40 mouse cellular contexts compared by ENCODE assay signal in genomic region chr15:99071988-99072387, GRCm38 (mm10). TPM values are rescaled to one million over a fixed set of nuclear protein-coding genes. Genes with fewer than 3 reads are reported as not detected.
DNase-seq lines count a peak whose midpoint lies in the region; ATAC-seq and TF ChIP-seq lines count a peak whose summit lies in the region.
"Had no signal": no experiment of that assay in that cellular context is flagged by ENCODE, and none has a peak within 500 bp of the region (broad histone marks: within the 10 kb centered on the region; RNA-seq: fewer than 3 reads in every experiment).

No protein-coding gene starts in this region.

- no peak overlapping the region for H3K4me3 ChIP-seq in intestine, postnatal 0 days (ENCODE audit: low read depth, low read length)
- no peak overlapping the region for H3K4me3 ChIP-seq in intestine, embryonic 16.5 days (ENCODE audit: low read length)
- H3K4me3 ChIP-seq in liver, postnatal 0 days (ENCODE audit: low read depth, low read length), result no peak overlapping the region
- H3K4me3 ChIP-seq in liver, embryonic 11.5 days (ENCODE audit: low read depth, low read length), result no peak overlapping the region
- H3K4me3 ChIP-seq in MEL (ENCODE audit: control insufficient read depth in 1 of 2, insufficient read depth in 1 of 2, low read depth in 2 of 2, low read length in 2 of 2), result no peak overlapping the region
- H3K4me3 ChIP-seq: erythroblast, embryonic 14.5 days; forebrain, embryonic 12.5 days; heart, embryonic 12.5 days; hindbrain, embryonic 15.5 days; intestine, embryonic 15.5 days; limb, embryonic 10.5 days; limb, embryonic 15.5 days; midbrain, embryonic 13.5 days; neural tube, embryonic 15.5 days had no signal

- H3K4me2 ChIP-seq in intestine, postnatal 0 days (replicated peaks; ENCODE audit: low read depth), result no peak overlapping the region
- no peak overlapping the region for H3K4me2 ChIP-seq in intestine, embryonic 16.5 days (ENCODE audit: low read depth, low read length)
- H3K4me2 ChIP-seq in liver, postnatal 0 days (ENCODE audit: low read depth, low read length), result no peak overlapping the region
- H3K4me2 ChIP-seq in liver, embryonic 11.5 days, result no peak overlapping the region
- H3K4me2 ChIP-seq: forebrain, embryonic 12.5 days; heart, embryonic 12.5 days; hindbrain, embryonic 15.5 days; intestine, embryonic 15.5 days; limb, embryonic 15.5 days; midbrain, embryonic 13.5 days; neural tube, embryonic 15.5 days had no signal

- peaks cover 17% of the 10 kb centered on the region for H3K79me2 ChIP-seq in MEL (ENCODE audit: control insufficient read depth, insufficient read depth, low read length, poor library complexity)

- 0 out of 2 replicates have a peak, but pooled peaks cover 6% of the 10 kb centered on the region for H3K36me3 ChIP-seq in intestine, postnatal 0 days (ENCODE audit: control insufficient read depth, insufficient read depth)
- 0 out of 2 replicates have a peak, but pooled peaks cover 4% of the 10 kb centered on the region for H3K36me3 ChIP-seq in intestine, embryonic 16.5 days (ENCODE audit: control insufficient read depth, insufficient read depth, low read length)
- H3K36me3 ChIP-seq in liver, postnatal 0 days (replicated peaks; ENCODE audit: insufficient read depth, low read length), result peaks cover under 1% of the 10 kb centered on the region; the same call in 1 of the 2 replicates
- peaks cover 3% of the 10 kb centered on the region; the same call in 1 of the 2 replicates for H3K36me3 ChIP-seq in liver, embryonic 11.5 days (ENCODE audit: control insufficient read depth, insufficient read depth, low read length)
- peaks cover 0 to 8% of the 10 kb centered on the region in 2 experiments; a peak in 3 of 4 replicates for H3K36me3 ChIP-seq in MEL (ENCODE audit: control insufficient read depth in 1 of 2, insufficient read depth in 2 of 2, low read length in 2 of 2)
- H3K36me3 ChIP-seq: heart, embryonic 12.5 days; hindbrain, embryonic 15.5 days; limb, embryonic 15.5 days; midbrain, embryonic 13.5 days; neural tube, embryonic 15.5 days had no signal

- H3K27me3 ChIP-seq in intestine, postnatal 0 days (replicated peaks; ENCODE audit: control insufficient read depth, insufficient read depth, low read length), result no peaks in the 10 kb centered on the region
- H3K27me3 ChIP-seq in intestine, embryonic 16.5 days (replicated peaks; ENCODE audit: control insufficient read depth, insufficient read depth, low read length), result no peaks in the 10 kb centered on the region
- no peaks in the 10 kb centered on the region for H3K27me3 ChIP-seq in liver, postnatal 0 days (ENCODE audit: insufficient read depth, low read length)
- H3K27me3 ChIP-seq in liver, embryonic 11.5 days (replicated peaks; ENCODE audit: control insufficient read depth, insufficient read depth, low read length), result 0 out of 2 replicates have a peak, but pooled peaks cover 4% of the 10 kb centered on the region
- peaks cover 1 to 5% of the 10 kb centered on the region in 2 experiments; a peak in 2 of 4 replicates for H3K27me3 ChIP-seq in MEL (ENCODE audit: control insufficient read depth in 1 of 2, insufficient read depth in 2 of 2, low read length in 2 of 2)
- H3K27me3 ChIP-seq: hindbrain, embryonic 15.5 days; intestine, embryonic 15.5 days; limb, embryonic 15.5 days; midbrain, embryonic 13.5 days; Patski had no signal

- peaks cover 5% of the 10 kb centered on the region; the same call in 1 of the 2 replicates for H3K4me1 ChIP-seq in intestine, postnatal 0 days (replicated peaks; ENCODE audit: control insufficient read depth, insufficient read depth, low read length)
- peaks cover 15% of the 10 kb centered on the region for H3K4me1 ChIP-seq in intestine, embryonic 16.5 days (ENCODE audit: control insufficient read depth, insufficient read depth, low read length)
- peaks cover 10% of the 10 kb centered on the region for H3K4me1 ChIP-seq in liver, postnatal 0 days (ENCODE audit: insufficient read depth)
- peaks cover 11% of the 10 kb centered on the region for H3K4me1 ChIP-seq in liver, embryonic 11.5 days (replicated peaks; ENCODE audit: control insufficient read depth, insufficient read depth, low read length)
- H3K4me1 ChIP-seq in MEL (ENCODE audit: control insufficient read depth in 1 of 2, insufficient read depth in 2 of 2, low read length in 2 of 2), result peaks cover 2 to 5% of the 10 kb centered on the region in 2 experiments; a peak in 2 of 4 replicates

- TF ChIP-seq POLR2A in MEL (IDR thresholded peaks at IDR 0.05; ENCODE audit: control insufficient read depth in 1 of 2, insufficient read depth in 1 of 2, low read depth in 1 of 2, low read length in 2 of 2, poor library complexity in 1 of 2), result no peak

- no peak overlapping the region for H3K27ac ChIP-seq in intestine, postnatal 0 days (ENCODE audit: low read depth, low read length)
- H3K27ac ChIP-seq in intestine, embryonic 16.5 days (ENCODE audit: low read length), result no peak overlapping the region
- no peak overlapping the region for H3K27ac ChIP-seq in liver, postnatal 0 days (ENCODE audit: low read depth)
- H3K27ac ChIP-seq in liver, embryonic 11.5 days (ENCODE audit: low read depth, low read length), result no peak overlapping the region
- H3K27ac ChIP-seq in MEL (ENCODE audit: control insufficient read depth, low read depth, low read length), result no peak overlapping the region
- H3K27ac ChIP-seq: forebrain, embryonic 12.5 days; hindbrain, embryonic 15.5 days; intestine, embryonic 15.5 days; limb, embryonic 10.5 days; limb, embryonic 15.5 days; macrophage; midbrain, embryonic 13.5 days; neural tube, embryonic 15.5 days had no signal

- ATAC-seq in CD4-positive, CD25-positive, alpha-beta regulatory T cell, adult 4 months, result no peak
- no peak for ATAC-seq in intestine, postnatal 0 days
- ATAC-seq in intestine, embryonic 16.5 days, result no peak
- no peak for ATAC-seq in liver, postnatal 0 days
- ATAC-seq in liver, embryonic 11.5 days (replicated peaks; ENCODE audit: low FRiP score), result no peak
- ATAC-seq: intestine, embryonic 15.5 days; midbrain, embryonic 13.5 days; Patski had no signal

- TF ChIP-seq RAD21 in MEL (IDR thresholded peaks at IDR 0.05; ENCODE audit: low read depth, low read length), result peak; percentile 63

- WGBS in intestine, postnatal 0 days, result 81% methylated on average over 1 of the region's 1 CpGs
- WGBS in intestine, embryonic 16.5 days, result 87% methylated on average over 1 of the region's 1 CpGs
- WGBS in liver, postnatal 0 days (ENCODE audit: insufficient replicate concordance), result 67% methylated on average over 1 of the region's 1 CpGs
- 76% methylated on average over 1 of the region's 1 CpGs for WGBS in liver, embryonic 11.5 days

- TF ChIP-seq CTCF in intestine, postnatal 0 days (IDR thresholded peaks at IDR 0.05; ENCODE audit: low read depth), result peak; percentile 45
- peak; percentile 36; the same call in 1 of the 2 replicates for TF ChIP-seq CTCF in liver, postnatal 0 days (IDR thresholded peaks at IDR 0.05; ENCODE audit: low read depth)
- TF ChIP-seq CTCF in MEL (IDR thresholded peaks at IDR 0.05 in 2 of 3, conservative IDR thresholded peaks at IDR 0.05 in 1 of 3; ENCODE audit: control insufficient read depth in 1 of 3, insufficient read depth in 1 of 3, low read depth in 2 of 3, low read length in 3 of 3, poor library complexity in 1 of 3, severe bottlenecking in 1 of 3), result peak; percentile 43 to 65 (median 59)

- DNase-seq in CD4-positive, CD25-positive, alpha-beta regulatory T cell, adult 2 months (ENCODE audit: low read depth, low spot score), result peak; percentile 42
- no peak for DNase-seq in liver, postnatal 0 days
- no peak for DNase-seq in liver, embryonic 11.5 days (ENCODE audit: low spot score)
- DNase-seq in MEL (ENCODE audit: low read depth, low spot score), result peak; percentile 66
- DNase-seq in cerebellum, postnatal 10 days, result no peak
- DNase-seq: adrenal gland, postnatal 25 days; cerebellum, adult 18-20 months; cerebellum, postnatal 14 days; gastrocnemius, postnatal 36 days; heart, adult 18-20 months; kidney, adult 9 months; kidney, postnatal 14 days; lung, postnatal 10 days; retina, postnatal 1 day; right cerebral cortex, postnatal 14 days; thymus, postnatal 14 days had no signal

- no peak overlapping the region for H3K9ac ChIP-seq in intestine, postnatal 0 days (ENCODE audit: low read depth, low read length)
- H3K9ac ChIP-seq in intestine, embryonic 16.5 days (ENCODE audit: low read depth, low read length), result no peak overlapping the region
- H3K9ac ChIP-seq in liver, postnatal 0 days (replicated peaks), result no peak overlapping the region
- no peak overlapping the region for H3K9ac ChIP-seq in liver, embryonic 11.5 days (ENCODE audit: low read depth, low read length)
- H3K9ac ChIP-seq in MEL (ENCODE audit: control insufficient read depth, low read depth, low read length, poor library complexity, severe bottlenecking), result no peak overlapping the region
- H3K9ac ChIP-seq: forebrain, embryonic 12.5 days; heart, embryonic 12.5 days; hindbrain, embryonic 15.5 days; intestine, embryonic 15.5 days; limb, embryonic 15.5 days; midbrain, embryonic 13.5 days; neural tube, embryonic 15.5 days had no signal

- TF ChIP-seq EP300 in liver, postnatal 0 days (IDR thresholded peaks at IDR 0.05; ENCODE audit: low read depth), result no peak
- no peak for TF ChIP-seq EP300 in MEL (IDR thresholded peaks at IDR 0.05; ENCODE audit: low read depth in 1 of 2, low read length in 2 of 2)

- H3K9me3 ChIP-seq in intestine, postnatal 0 days (ENCODE audit: control insufficient read depth), result no peaks in the 10 kb centered on the region
- no peaks in the 10 kb centered on the region for H3K9me3 ChIP-seq in intestine, embryonic 16.5 days (ENCODE audit: control insufficient read depth, low read length)
- no peaks in the 10 kb centered on the region for H3K9me3 ChIP-seq in liver, postnatal 0 days (ENCODE audit: low read length)
- H3K9me3 ChIP-seq in liver, embryonic 11.5 days (ENCODE audit: control insufficient read depth, low read length), result no peaks in the 10 kb centered on the region
- no peaks in the 10 kb centered on the region for H3K9me3 ChIP-seq in MEL (replicated peaks; ENCODE audit: insufficient read depth, low read length)
- H3K9me3 ChIP-seq: forebrain, embryonic 12.5 days; G1E; heart, embryonic 12.5 days; hindbrain, embryonic 15.5 days; intestine, embryonic 15.5 days; limb, embryonic 10.5 days; limb, embryonic 15.5 days; midbrain, embryonic 13.5 days; neural tube, embryonic 15.5 days had no signal

RNA-seq across cellular contexts. Expression of gene Troap, which starts 2.4 kb away (rescaled TPM):
- polyA plus RNA-seq in CD4-positive, CD25-positive, alpha-beta regulatory T cell, adult 4 months (2017; shearing (Covaris generic)), result 1 to 10 TPM in 1 of 2 experiments, under 1 TPM in 1; 0.59 to 1.3 TPM
- polyA plus RNA-seq in intestine, postnatal 0 days (2015; fragmentation: Nextera tagmentation; extraction: Ambion mirVana), result 4.8 TPM in 2 replicates
- polyA plus RNA-seq in intestine, embryonic 16.5 days (2015; fragmentation: Nextera tagmentation; extraction: Ambion mirVana), result 20.2 and 25.4 TPM in 2 replicates
- 5.6 and 6.7 TPM in 2 replicates for polyA plus RNA-seq in liver, postnatal 0 days (2015; fragmentation: Nextera tagmentation; extraction: Ambion mirVana)
- 26.5 and 27.8 TPM in 2 replicates for polyA plus RNA-seq in liver, embryonic 11.5 days (2014; fragmentation: Nextera tagmentation; extraction: Ambion mirVana)
- total RNA-seq in MEL (2012; rRNA removed), result 24.3 and 25.8 TPM in 2 replicates
- polyA plus RNA-seq in MEL (2012; ENCODE audit: insufficient read depth in 1 of 2, insufficient read length in 2 of 2, low read depth in 1 of 2, low replicate concordance in 2 of 2, missing spikeins in 1 of 2), result 10 to 100 TPM in 1 of 2 experiments, not detected in 1; 70.2 TPM
- total RNA-seq: adrenal gland, adult 18-20 months had no signal

RNA-seq across cellular contexts. Expression of gene C1ql4, which starts 15.6 kb away (rescaled TPM):
- polyA plus RNA-seq in CD4-positive, CD25-positive, alpha-beta regulatory T cell, adult 4 months (2017; shearing (Covaris generic)), result not detected
- 0.10 and 0.17 TPM in 2 replicates for polyA plus RNA-seq in intestine, postnatal 0 days (2015; fragmentation: Nextera tagmentation; extraction: Ambion mirVana)
- polyA plus RNA-seq in intestine, embryonic 16.5 days (2015; fragmentation: Nextera tagmentation; extraction: Ambion mirVana), result 0.09 and 0.17 TPM in 2 replicates
- 0.12 TPM in 1 of 2 replicates, not detected in the other for polyA plus RNA-seq in liver, postnatal 0 days (2015; fragmentation: Nextera tagmentation; extraction: Ambion mirVana)
- 0.25 TPM in 1 of 2 replicates, not detected in the other for polyA plus RNA-seq in liver, embryonic 11.5 days (2014; fragmentation: Nextera tagmentation; extraction: Ambion mirVana)
- total RNA-seq in MEL (2012; rRNA removed), result 0.15 TPM in 1 of 2 replicates, not detected in the other
- under 1 TPM in 1 of 2 experiments, not detected in 1; 0.08 TPM for polyA plus RNA-seq in MEL (2012; ENCODE audit: insufficient read depth in 1 of 2, insufficient read length in 2 of 2, low read depth in 1 of 2, low replicate concordance in 2 of 2, missing spikeins in 1 of 2)
- total RNA-seq: adrenal gland, adult 18-20 months; adrenal gland, postnatal 25 days; G1E; gastrocnemius, postnatal 36 days; heart, adult 18-20 months; hematopoietic stem cell, adult 5-6 weeks; layer of hippocampus, adult 18-20 months; layer of hippocampus, postnatal 25 days; megakaryocyte-erythroid progenitor cell, adult 5-6 weeks had no signal
- polyA plus RNA-seq: cortical plate, adult 2 months; erythroblast, embryonic 14.5 days; G1E; limb, embryonic 15.5 days; liver, embryonic 16.5 days; macrophage; small intestine, adult 2 months had no signal

RNA-seq across cellular contexts. Expression of gene Prph, which starts 17.0 kb away (rescaled TPM):
- not detected for polyA plus RNA-seq in CD4-positive, CD25-positive, alpha-beta regulatory T cell, adult 4 months (2017; shearing (Covaris generic))
- 29.8 and 32.7 TPM in 2 replicates for polyA plus RNA-seq in intestine, postnatal 0 days (2015; fragmentation: Nextera tagmentation; extraction: Ambion mirVana)
- 35.0 and 38.4 TPM in 2 replicates for polyA plus RNA-seq in intestine, embryonic 16.5 days (2015; fragmentation: Nextera tagmentation; extraction: Ambion mirVana)
- polyA plus RNA-seq in liver, postnatal 0 days (2015; fragmentation: Nextera tagmentation; extraction: Ambion mirVana), result 0.53 and 0.85 TPM in 2 replicates
- 0.36 and 0.90 TPM in 2 replicates for polyA plus RNA-seq in liver, embryonic 11.5 days (2014; fragmentation: Nextera tagmentation; extraction: Ambion mirVana)
- not detected in 2 replicates for total RNA-seq in MEL (2012; rRNA removed)
- not detected for polyA plus RNA-seq in MEL (2012; ENCODE audit: insufficient read depth in 1 of 2, insufficient read length in 2 of 2, low read depth in 1 of 2, low replicate concordance in 2 of 2, missing spikeins in 1 of 2)
- total RNA-seq: G1E; hematopoietic stem cell, adult 5-6 weeks; megakaryocyte-erythroid progenitor cell, adult 5-6 weeks had no signal
- polyA plus RNA-seq: erythroblast, embryonic 14.5 days; G1E; limb, embryonic 10.5 days had no signal

RNA-seq across cellular contexts. Expression of gene Dnajc22, which starts 21.0 kb away (rescaled TPM):
- polyA plus RNA-seq in CD4-positive, CD25-positive, alpha-beta regulatory T cell, adult 4 months (2017; shearing (Covaris generic)), result not detected
- polyA plus RNA-seq in intestine, postnatal 0 days (2015; fragmentation: Nextera tagmentation; extraction: Ambion mirVana), result 52.9 and 55.7 TPM in 2 replicates
- polyA plus RNA-seq in intestine, embryonic 16.5 days (2015; fragmentation: Nextera tagmentation; extraction: Ambion mirVana), result 45.0 and 45.4 TPM in 2 replicates
- 28.2 and 29.6 TPM in 2 replicates for polyA plus RNA-seq in liver, postnatal 0 days (2015; fragmentation: Nextera tagmentation; extraction: Ambion mirVana)
- polyA plus RNA-seq in liver, embryonic 11.5 days (2014; fragmentation: Nextera tagmentation; extraction: Ambion mirVana), result 17.1 and 19.8 TPM in 2 replicates
- 3.2 TPM in 2 replicates for total RNA-seq in MEL (2012; rRNA removed)
- 1 to 10 TPM in 1 of 2 experiments, not detected in 1; 5.3 TPM for polyA plus RNA-seq in MEL (2012; ENCODE audit: insufficient read depth in 1 of 2, insufficient read length in 2 of 2, low read depth in 1 of 2, low replicate concordance in 2 of 2, missing spikeins in 1 of 2)
- total RNA-seq: hematopoietic stem cell, adult 5-6 weeks; megakaryocyte-erythroid progenitor cell, adult 5-6 weeks had no signal
- polyA plus RNA-seq: embryonic facial prominence, embryonic 14.5 days; G1E; macrophage had no signal

RNA-seq across cellular contexts. Expression of gene Tuba1c, which starts 42.3 kb away (rescaled TPM):
- 100 to 1,000 TPM in 1 of 2 experiments, 10 to 100 TPM in 1; 74.6 to 131 TPM for polyA plus RNA-seq in CD4-positive, CD25-positive, alpha-beta regulatory T cell, adult 4 months (2017; shearing (Covaris generic))
- 271 and 315 TPM in 2 replicates for polyA plus RNA-seq in intestine, postnatal 0 days (2015; fragmentation: Nextera tagmentation; extraction: Ambion mirVana)
- 295 and 311 TPM in 2 replicates for polyA plus RNA-seq in intestine, embryonic 16.5 days (2015; fragmentation: Nextera tagmentation; extraction: Ambion mirVana)
- polyA plus RNA-seq in liver, postnatal 0 days (2015; fragmentation: Nextera tagmentation; extraction: Ambion mirVana), result 149 and 152 TPM in 2 replicates
- polyA plus RNA-seq in liver, embryonic 11.5 days (2014; fragmentation: Nextera tagmentation; extraction: Ambion mirVana), result 202 and 214 TPM in 2 replicates
- total RNA-seq in MEL (2012; rRNA removed), result 163 and 201 TPM in 2 replicates
- 100 to 1,000 TPM in 1 of 2 experiments, not detected in 1; 129 TPM for polyA plus RNA-seq in MEL (2012; ENCODE audit: insufficient read depth in 1 of 2, insufficient read length in 2 of 2, low read depth in 1 of 2, low replicate concordance in 2 of 2, missing spikeins in 1 of 2)

Comparison
In these comparisons a context has a peak if more than half of its experiments do, and no peak if none do; other contexts are left out.
1. DNase-seq: peak in CD4-positive, CD25-positive, alpha-beta regulatory T cell, adult 2 months (single experiment) and MEL (single experiment); none in liver, postnatal 0 days (single experiment), liver, embryonic 11.5 days (single experiment) and cerebellum, postnatal 10 days (0 of 2).
2. RNA of gene Prph, which starts 17.0 kb away (polyA plus RNA-seq): 35.0 to 38.4 TPM in intestine, embryonic 16.5 days and 29.8 to 32.7 TPM in intestine, postnatal 0 days; 0.53 to 0.85 TPM in liver, postnatal 0 days, 0.36 to 0.90 TPM in liver, embryonic 11.5 days, not detected in MEL and not detected in CD4-positive, CD25-positive, alpha-beta regulatory T cell, adult 4 months; every median in the first group is over 10 times any median in the second.
3. Peak in every context shown above with its lines, with median percentiles within 50 percentile points of each other: CTCF ChIP-seq.